Mouse (Mus musculus) mouse embryonic stem cell (cell line): ENCODE data around the gene Plcg2.

ENCODE experiments used
- in situ Hi-C, 2 experiments: fragments of 300-500 bp; cut with MboI; formaldehyde crosslinking; loops; 1 replicate in 1 of 2; 3 replicates in 1 of 2; pipeline ENCODE4 v1.14.3; 2019 to 2020; ENCODE audit warnings: low sequenced_read_pairs in 2 of 2, low pct_unique_long_range_greater_than_20kb in 1 of 2, mixed read lengths in 1 of 2; ENCODE audit not compliant: unreplicated experiment in 1 of 2

Gene Plcg2

GRCm38 (mm10) chr8:117498179-117498914 lies at the start of gene Plcg2:
Plcg2 (plus strand) TSS chr8:117498291.
- in situ Hi-C loops, result no loop called here

DNA sequence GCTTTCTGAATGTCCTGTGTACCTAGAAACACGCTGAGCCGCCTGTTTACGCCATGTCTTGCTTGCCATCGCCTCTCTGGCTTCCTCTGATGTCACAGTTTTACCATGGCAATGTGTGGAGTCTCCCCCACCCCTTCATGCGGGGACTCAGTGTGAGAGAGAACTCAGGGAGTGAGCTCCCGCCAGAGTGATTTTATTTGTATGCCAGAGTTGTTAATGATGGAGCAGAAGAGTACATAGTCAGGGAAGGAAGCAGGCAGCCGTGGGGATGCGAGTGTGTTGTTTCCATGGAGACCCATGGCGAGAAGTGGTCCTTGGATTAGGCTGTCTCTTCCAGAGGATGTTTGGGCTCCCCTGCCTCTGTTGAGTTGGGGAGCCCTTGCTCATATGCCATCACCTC lies 47.0 kb upstream of the Plcg2 start:
- in situ Hi-C loops, result no loop called here

DNA sequence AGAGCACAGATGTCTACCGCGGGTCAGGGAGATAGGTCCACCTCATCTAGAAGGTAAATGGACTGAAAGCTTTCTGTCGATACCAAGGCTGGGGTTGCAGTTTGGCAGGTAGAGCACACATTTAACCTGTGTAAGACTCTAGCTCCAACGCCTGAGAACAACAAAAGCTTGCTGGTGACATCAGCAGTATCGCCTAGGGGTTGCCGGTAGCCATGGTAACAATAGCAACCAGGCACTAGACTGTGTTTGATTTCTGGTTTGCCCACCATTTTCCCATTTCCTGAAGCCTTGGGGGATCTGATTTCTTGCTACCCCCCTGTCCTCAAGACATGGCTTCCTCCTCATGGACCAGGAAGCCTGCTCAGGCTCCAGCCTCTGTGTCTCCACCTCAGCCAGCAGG lies 44.1 kb upstream of the Plcg2 start:
- in situ Hi-C loops, result no loop called here

DNA sequence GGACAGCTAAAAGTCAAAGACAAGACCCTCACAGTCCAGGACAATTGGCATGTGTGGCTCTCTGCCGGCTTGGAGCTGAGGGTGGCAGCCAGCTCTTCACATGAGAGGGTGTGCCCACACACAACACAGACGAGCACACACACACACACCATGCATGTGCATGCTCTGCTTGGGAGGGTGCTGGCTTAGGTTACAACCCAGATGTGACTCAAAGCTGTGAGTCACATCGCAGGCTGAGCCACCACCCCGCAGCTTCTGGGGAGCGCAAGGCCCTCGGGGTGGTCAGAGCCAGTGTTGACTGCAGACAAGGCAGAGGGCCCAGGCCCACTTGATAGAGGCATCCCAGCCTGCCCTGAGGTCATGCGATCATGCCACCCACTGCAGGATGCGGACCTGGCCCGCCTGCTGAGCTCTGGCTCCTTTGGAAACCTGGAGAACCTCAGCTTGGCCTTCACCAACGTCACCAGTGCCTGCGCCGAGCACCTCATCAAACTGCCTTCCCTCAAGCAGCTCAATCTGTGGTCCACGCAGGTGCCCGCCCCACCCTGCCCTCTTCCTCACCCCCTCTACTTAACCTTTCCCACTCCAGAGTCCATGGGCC lies 43.5 kb upstream of the Plcg2 start:
- in situ Hi-C loops, result no loop called here

DNA sequence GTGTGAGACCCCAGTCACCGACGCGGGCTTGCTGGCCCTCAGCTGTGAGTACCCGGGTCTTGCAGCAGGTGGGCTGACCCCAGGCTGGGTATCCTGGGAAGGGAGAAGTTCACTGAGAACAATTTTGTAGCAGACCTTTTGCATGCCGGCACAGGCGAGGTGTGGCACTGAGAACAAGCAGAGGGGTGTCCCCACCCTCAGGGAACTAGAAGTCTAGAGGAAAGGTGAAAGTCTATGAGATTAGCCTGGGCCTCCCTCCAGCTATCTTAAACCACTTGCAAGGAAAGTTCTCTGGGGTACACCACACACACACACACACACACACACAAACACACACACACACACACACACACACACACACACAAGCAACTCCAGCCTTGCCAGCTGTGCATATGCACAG lies 42.4 kb upstream of the Plcg2 start:
- in situ Hi-C loops, result no loop called here

DNA sequence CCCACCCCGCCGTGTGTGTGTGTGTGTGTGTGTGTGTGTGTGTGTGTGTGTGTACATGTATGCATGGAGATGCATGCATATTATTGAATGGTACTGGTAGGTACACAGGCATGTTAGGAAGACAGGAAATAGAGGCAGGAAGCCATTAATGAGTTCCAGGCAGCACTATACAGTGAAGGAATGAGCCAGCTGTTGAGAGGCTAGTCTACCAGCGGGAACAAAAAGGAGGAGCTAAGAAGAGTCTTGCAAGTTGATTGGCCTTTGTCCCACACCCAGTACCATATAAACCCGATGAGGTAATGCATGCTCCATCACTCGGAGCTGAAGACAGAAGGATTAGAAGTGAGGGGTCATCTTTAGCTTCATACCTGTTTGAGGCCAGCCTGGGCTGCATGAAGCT lies 39.7 kb upstream of the Plcg2 start:
- in situ Hi-C loops, result no loop called here

GRCm38 (mm10) chr8:117462701-117463284 lies 35.3 kb upstream of the Plcg2 start:
- in situ Hi-C loops, result no loop called here

- in situ Hi-C loops, result no loop called here
Measured at GRCm38 (mm10) chr8:117464525-117464924, 33.6 kb upstream of the Plcg2 start.

GRCm38 (mm10) chr8:117465250-117465649 lies 32.8 kb upstream of the Plcg2 start:
- in situ Hi-C loops, result no loop called here

GRCm38 (mm10) chr8:117467466-117467865 lies 30.6 kb upstream of the Plcg2 start:
- in situ Hi-C loops, result no loop called here

DNA sequence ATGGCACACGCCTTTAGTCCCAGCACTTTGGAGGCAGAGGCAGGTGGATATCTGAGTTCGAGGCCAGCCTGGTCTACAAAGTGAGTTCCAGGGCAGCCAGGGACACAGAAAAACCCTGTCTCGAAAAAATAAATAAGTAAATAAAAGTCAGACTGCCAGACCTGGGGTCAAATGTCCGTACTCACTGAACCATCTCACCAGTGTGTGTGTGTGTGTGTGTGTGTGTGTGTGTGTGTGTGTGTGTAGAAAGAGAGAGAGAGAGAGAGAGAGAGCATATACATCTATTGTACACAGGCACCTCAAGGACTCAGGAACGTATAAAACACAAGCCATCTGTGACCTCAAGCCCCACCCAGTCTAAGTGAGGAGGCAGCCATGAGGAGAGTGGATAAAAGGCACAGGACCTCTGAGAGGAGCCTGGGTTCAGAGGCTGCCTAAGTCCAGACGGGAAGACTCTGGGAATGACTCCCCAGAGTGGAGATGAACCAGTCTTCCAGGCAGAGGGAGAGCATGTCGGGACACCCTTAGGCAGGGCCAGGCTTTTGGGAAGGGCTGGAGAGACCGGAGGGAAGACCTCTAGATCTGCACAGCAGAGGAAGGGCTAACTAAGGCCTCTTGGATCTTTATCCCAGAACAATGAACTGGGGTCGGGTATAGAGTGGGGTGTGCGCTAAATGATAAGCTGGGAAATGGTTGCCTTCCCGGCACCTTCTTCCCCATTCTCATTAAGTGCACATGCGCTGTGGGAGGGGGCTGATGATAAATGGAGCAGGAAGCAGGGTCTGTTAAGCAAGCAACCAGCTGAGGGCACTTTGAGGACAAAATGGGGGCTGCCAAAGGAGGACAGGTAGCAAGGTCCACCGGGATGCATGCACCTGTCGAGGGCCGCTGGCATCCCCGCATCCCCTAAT lies 28.4 kb upstream of the Plcg2 start:
- in situ Hi-C loops, result loop anchor here (5.0 to 10.0 kb wide), 3 partner anchors 237 to 365 kb away; no protein-coding TSS in a partner anchor

DNA sequence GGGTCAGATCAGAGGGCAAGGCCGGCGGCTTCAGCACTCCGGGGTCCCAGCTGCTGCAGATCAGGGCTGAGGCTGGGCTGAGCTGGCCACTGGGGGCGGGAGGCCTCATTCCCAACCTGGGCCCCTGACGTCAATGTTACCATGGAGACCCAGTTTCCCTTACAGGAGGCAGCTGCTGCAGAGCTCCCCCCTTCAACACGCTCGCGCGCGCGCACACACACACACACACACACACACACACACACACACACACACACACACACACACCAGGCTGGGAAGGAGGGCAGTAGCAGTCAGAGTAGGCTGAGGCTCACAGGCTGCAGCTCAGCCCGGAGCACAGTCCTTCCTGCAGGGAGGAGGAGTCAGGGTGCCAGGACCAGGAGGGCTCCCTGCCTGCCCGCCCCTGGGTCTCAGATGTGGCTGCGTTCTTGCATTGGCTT lies 27.7 kb upstream of the Plcg2 start:
- in situ Hi-C loops, result loop anchor here (5.0 to 10.0 kb wide), 3 partner anchors 238 to 366 kb away; no protein-coding TSS in a partner anchor

GRCm38 (mm10) chr8:117471174-117471573 lies 26.9 kb upstream of the Plcg2 start:
- in situ Hi-C loops, result loop anchor here (5.0 to 10.0 kb wide), 3 partner anchors 239 to 366 kb away; no protein-coding TSS in a partner anchor

- in situ Hi-C loops, result loop anchor here (5.0 to 10.0 kb wide), 3 partner anchors 239 to 367 kb away; no protein-coding TSS in a partner anchor
Measured at GRCm38 (mm10) chr8:117471655-117472054, 26.4 kb upstream of the Plcg2 start.

DNA sequence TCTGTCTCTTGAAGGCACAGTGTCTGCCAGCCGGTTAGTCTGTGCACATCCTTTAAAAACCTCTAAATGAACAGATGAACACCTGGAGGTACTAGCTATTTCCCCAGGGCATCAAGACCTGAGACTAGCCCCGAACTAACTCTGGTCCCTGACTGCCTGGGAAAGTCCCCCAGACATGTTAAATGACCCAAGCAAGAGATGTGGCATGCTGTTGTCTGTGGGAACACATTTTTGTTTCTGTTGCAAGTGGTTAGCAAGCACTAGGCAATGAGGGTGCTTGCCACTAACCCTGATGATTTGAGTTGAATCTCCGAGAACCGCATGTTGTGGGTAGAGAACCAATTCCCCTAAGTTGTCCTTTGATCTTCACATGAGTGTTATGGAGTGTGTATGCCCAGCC lies 25.8 kb upstream of the Plcg2 start:
- in situ Hi-C loops, result loop anchor here (5.0 to 10.0 kb wide), 3 partner anchors 240 to 368 kb away; no protein-coding TSS in a partner anchor

DNA sequence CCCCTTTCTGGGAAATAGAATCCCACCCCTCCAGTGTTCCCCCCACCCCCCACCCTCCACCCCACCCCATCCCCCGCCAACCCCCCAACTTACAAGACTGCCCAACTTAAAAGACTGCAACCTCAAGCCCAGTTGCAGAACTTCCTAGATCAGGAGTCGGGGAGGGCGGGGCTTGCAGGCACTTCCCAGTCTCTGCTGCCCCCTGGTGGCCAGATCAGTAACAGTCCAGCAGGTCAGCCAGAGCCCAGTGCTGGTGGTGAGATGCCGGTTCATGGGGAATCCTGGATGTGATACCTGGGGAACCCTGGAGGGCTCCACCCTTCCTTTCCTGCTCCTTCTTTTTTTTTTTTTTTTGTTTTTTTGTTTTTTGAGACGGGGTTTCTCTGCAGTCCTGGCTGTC lies 23.1 kb upstream of the Plcg2 start:
- in situ Hi-C loops, result loop anchor here (5.0 to 10.0 kb wide), 3 partner anchors 243 to 370 kb away; no protein-coding TSS in a partner anchor

GRCm38 (mm10) chr8:117475819-117476218 lies 22.3 kb upstream of the Plcg2 start:
- in situ Hi-C loops, result loop anchor here (10.0 kb wide), 2 partner anchors 261 to 371 kb away; no protein-coding TSS in a partner anchor

DNA sequence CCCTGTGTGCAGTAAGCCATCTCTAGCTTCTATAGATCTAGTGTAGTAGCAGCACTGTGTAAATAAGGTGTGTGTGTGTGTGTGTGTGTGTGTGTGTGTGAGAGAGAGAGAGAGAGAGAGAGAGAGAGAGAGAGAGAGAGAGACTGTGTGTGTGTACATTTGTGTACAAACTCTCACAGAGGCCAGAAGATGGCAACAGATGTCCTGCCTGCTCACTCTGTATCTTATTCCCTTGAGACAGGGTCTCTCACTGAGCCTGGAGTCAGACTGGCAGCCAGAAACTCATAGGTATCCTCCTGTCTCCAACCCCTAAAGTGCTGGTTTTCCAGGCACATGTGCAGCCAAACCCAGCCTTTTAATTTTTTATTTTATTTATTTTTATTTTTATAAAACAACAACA lies 20.0 kb upstream of the Plcg2 start:
- in situ Hi-C loops, result loop anchor here (10.0 kb wide), 2 partner anchors 263 to 373 kb away; no protein-coding TSS in a partner anchor
